7 mouse cellular contexts compared by ENCODE assay signal in the genomic region with DNA sequence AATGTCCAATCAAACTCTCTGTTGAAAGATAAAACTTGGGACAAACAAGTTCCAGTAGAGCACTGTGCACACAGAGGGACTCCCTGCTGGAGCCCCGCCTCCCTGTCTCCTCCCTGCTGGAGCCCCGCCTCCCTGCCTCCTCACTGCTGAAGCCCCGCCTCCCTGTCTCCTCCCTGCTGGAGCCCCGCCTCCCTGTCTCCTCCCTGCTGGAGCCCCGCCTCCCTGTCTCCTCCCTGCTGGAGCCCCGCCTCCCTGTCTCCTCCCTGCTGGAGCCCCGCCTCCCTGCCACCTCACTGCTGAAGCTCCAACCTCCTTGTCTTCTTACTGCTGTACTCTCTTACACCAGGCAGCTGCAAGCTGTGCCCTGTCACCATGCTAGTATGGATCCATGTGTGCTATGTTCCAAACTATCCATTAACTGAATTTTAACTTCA. TPM values are rescaled to one million over a fixed set of nuclear protein-coding genes. Genes with fewer than 3 reads are reported as not detected.
DNase-seq lines count a peak whose midpoint lies in the region; ATAC-seq and TF ChIP-seq lines count a peak whose summit lies in the region.
"Not testable (repeated sequence)": the region's sequence is repeated elsewhere in the genome, so short reads cannot be mapped to it uniquely, and the experiment has no call there.

No protein-coding gene starts in this region.

- 92% methylated on average over 4 of the region's 7 CpGs for WGBS in liver, adult 2 months

- DNase-seq in MEL-GATA-1-ER (ENCODE audit: extremely low read depth, low read depth), result peak; percentile 24
- DNase-seq in adrenal gland, postnatal 36 days, result peak; percentile 33 to 38
- peak; percentile 40 for DNase-seq in induced T-regulatory cell, adult 2 months (ENCODE audit: low read depth)
- DNase-seq in liver, adult 2 months (ENCODE audit: extremely low read depth, low read depth, low spot score), result peak; percentile 40
- DNase-seq in lung, postnatal 10 days, result peak; percentile 53
- DNase-seq in spleen, adult 12 weeks (ENCODE audit: low spot score), result peak; percentile 17

- not testable (repeated sequence) for TF ChIP-seq POLR2A in liver, adult 2 months (IDR thresholded peaks at IDR 0.05; ENCODE audit: extremely low read depth, insufficient read depth, low read length)

- peak; percentile 84 for ATAC-seq in erythroid progenitor cell, adult 5-6 weeks (replicated peaks; ENCODE audit: low FRiP score, poor library complexity, severe bottlenecking)

- not testable (repeated sequence) for H3K4me3 ChIP-seq in liver, adult 2 months (ENCODE audit: insufficient read depth, low read depth, low read length)

- not testable (repeated sequence) for H3K27me3 ChIP-seq in liver, adult 2 months (ENCODE audit: control insufficient read depth, insufficient read depth, low read length)

- not testable (repeated sequence) for TF ChIP-seq CTCF in liver, adult 2 months (IDR thresholded peaks at IDR 0.05; ENCODE audit: low read depth, low read length)

- peaks cover 42% of the 10 kb centered on the region for H3K36me3 ChIP-seq in liver, adult 2 months (ENCODE audit: control insufficient read depth, insufficient read depth, low read length)

- not testable (repeated sequence) for H3K9ac ChIP-seq in liver, adult 2 months (ENCODE audit: low read depth, low read length)

- not testable (repeated sequence) for H3K4me1 ChIP-seq in liver, adult 2 months (ENCODE audit: control insufficient read depth, insufficient read depth, low read length)

- not testable (repeated sequence) for H3K27ac ChIP-seq in liver, adult 2 months (replicated peaks; ENCODE audit: insufficient read depth, low read depth, low read length)

- not testable (repeated sequence) for H3K79me2 ChIP-seq in liver, adult 2 months (ENCODE audit: control insufficient read depth, insufficient read depth, low read length)

RNA-seq across cellular contexts. Expression of a gene that starts 31.5 kb away (rescaled TPM):
- total RNA-seq in adrenal gland, postnatal 36 days (2021), result 10 to 100 TPM; 36.2 to 36.7 TPM
- 5.4 and 20.2 TPM in 2 replicates for total RNA-seq in erythroid progenitor cell, adult 5-6 weeks (2015; ENCODE audit: low replicate concordance)
- 4.0 and 10.7 TPM in 2 replicates for total RNA-seq in erythroid progenitor cell, adult 5-6 weeks (2017; ENCODE audit: low replicate concordance)
- total RNA-seq in liver, adult 2 months (2014; rRNA removed), result 19.1 and 20.0 TPM in 2 replicates
- 10.8 and 12.0 TPM in 2 replicates for polyA plus RNA-seq in liver, adult 2 months (2012; rRNA removed)

RNA-seq across cellular contexts. Expression of a gene that starts 55.8 kb away (rescaled TPM):
- total RNA-seq in adrenal gland, postnatal 36 days (2021), result 10 to 100 TPM; 24.2 to 38.2 TPM
- total RNA-seq in erythroid progenitor cell, adult 5-6 weeks (2015; ENCODE audit: low replicate concordance), result 1.1 TPM in 1 of 2 replicates, not detected in the other
- total RNA-seq in erythroid progenitor cell, adult 5-6 weeks (2017; ENCODE audit: low replicate concordance), result 1.4 TPM in 1 of 2 replicates, not detected in the other
- 10.6 and 14.3 TPM in 2 replicates for total RNA-seq in liver, adult 2 months (2014; rRNA removed)
- polyA plus RNA-seq in liver, adult 2 months (2012; rRNA removed), result 14.2 and 15.3 TPM in 2 replicates
